Mouse (Mus musculus): ENCODE data around the gene Acsl3.

The Acsl3 gene

GRCm38 (mm10) chr1:78745230-78745777 is 87.7 kb downstream of the Acsl3 start:
- no peak for DNase-seq
